Mouse (Mus musculus): ENCODE data around the gene Gm12216. TPM values are rescaled to one million over a fixed set of nuclear protein-coding genes. Genes with fewer than 3 reads are reported as not detected.
"Not testable (repeated sequence)": the region's sequence is repeated elsewhere in the genome, so short reads cannot be mapped to it uniquely, and the experiment has no call there.

Gene Gm12216
- polyA plus RNA-seq, 2 experiments: 0.43 to 0.74 TPM

GRCm38 (mm10) chr11:53758791-53759351, 100.2 kb downstream of the Gm12216 start:
- H3K9me3 ChIP-seq (ENCODE audit: control insufficient read depth, low read length): no peaks in the 10 kb centered on the region
- no peak overlapping the region for H3K4me3 ChIP-seq (replicated peaks; ENCODE audit: low read length)
- TF ChIP-seq POLR2A (IDR thresholded peaks at IDR 0.05; ENCODE audit: borderline replicate concordance, extremely low read depth, insufficient read depth, insufficient read length): no peak
- WGBS: 48% methylated on average over 6 of the region's 6 CpGs
- no peak overlapping the region for H3K4me2 ChIP-seq (replicated peaks; ENCODE audit: low read depth, low read length, severe bottlenecking)
- ATAC-seq (ENCODE audit: low FRiP score, low read depth): no peak
- H3K4me1 ChIP-seq (ENCODE audit: control insufficient read depth, insufficient read depth, low read length): peaks cover 39% of the 10 kb centered on the region
- H3K27ac ChIP-seq (replicated peaks; ENCODE audit: low read depth, low read length): no peak overlapping the region; the same call in 1 of the 2 replicates
- no peaks in the 10 kb centered on the region for H3K27me3 ChIP-seq (ENCODE audit: control insufficient read depth, insufficient read depth, low read length)
- H3K9ac ChIP-seq (ENCODE audit: low read depth, low read length, severe bottlenecking): no peak overlapping the region
- H3K36me3 ChIP-seq (ENCODE audit: control insufficient read depth, insufficient read depth, low read length): no peaks in the 10 kb centered on the region
- no peak for DNase-seq (ENCODE audit: low spot score)

- not testable (repeated sequence) for H3K4me2 ChIP-seq (replicated peaks; ENCODE audit: low read depth, low read length, severe bottlenecking); DNase-seq (ENCODE audit: low spot score); H3K4me3 ChIP-seq (replicated peaks; ENCODE audit: low read length); H3K9ac ChIP-seq (ENCODE audit: low read depth, low read length, severe bottlenecking); H3K27me3 ChIP-seq (ENCODE audit: control insufficient read depth, insufficient read depth, low read length); ATAC-seq (ENCODE audit: low FRiP score, low read depth); H3K9me3 ChIP-seq (ENCODE audit: control insufficient read depth, low read length); H3K36me3 ChIP-seq (ENCODE audit: control insufficient read depth, insufficient read depth, low read length); H3K27ac ChIP-seq (replicated peaks; ENCODE audit: low read depth, low read length)
- H3K4me1 ChIP-seq (ENCODE audit: control insufficient read depth, insufficient read depth, low read length): peaks cover 31% of the 10 kb centered on the region
- WGBS: 74% methylated on average over 8 of the region's 9 CpGs
Measured at GRCm38 (mm10) chr11:53758033-53758432, 101.0 kb downstream of the Gm12216 start.

GRCm38 (mm10) chr11:53757612-53758011, 101.4 kb downstream of the Gm12216 start:
- H3K36me3 ChIP-seq (ENCODE audit: control insufficient read depth, insufficient read depth, low read length): no peaks in the 10 kb centered on the region
- H3K27me3 ChIP-seq (ENCODE audit: control insufficient read depth, insufficient read depth, low read length): no peaks in the 10 kb centered on the region
- no peak overlapping the region for H3K27ac ChIP-seq (replicated peaks; ENCODE audit: low read depth, low read length)
- 79% methylated on average over 4 of the region's 4 CpGs for WGBS
- H3K4me1 ChIP-seq (ENCODE audit: control insufficient read depth, insufficient read depth, low read length): peaks cover 27% of the 10 kb centered on the region
- no peak overlapping the region for H3K4me3 ChIP-seq (replicated peaks; ENCODE audit: low read length)
- H3K9ac ChIP-seq (ENCODE audit: low read depth, low read length, severe bottlenecking): no peak overlapping the region
- TF ChIP-seq POLR2A (IDR thresholded peaks at IDR 0.05; ENCODE audit: borderline replicate concordance, extremely low read depth, insufficient read depth, insufficient read length): no peak
- H3K9me3 ChIP-seq (ENCODE audit: control insufficient read depth, low read length): no peaks in the 10 kb centered on the region
- DNase-seq (ENCODE audit: low spot score) (no peak), ATAC-seq (ENCODE audit: low FRiP score, low read depth) (no peak)
- H3K4me2 ChIP-seq (replicated peaks; ENCODE audit: low read depth, low read length, severe bottlenecking): no peak overlapping the region

GRCm38 (mm10) chr11:53755011-53755595, 104.0 kb downstream of the Gm12216 start:
- no peak for TF ChIP-seq POLR2A (IDR thresholded peaks at IDR 0.05; ENCODE audit: borderline replicate concordance, extremely low read depth, insufficient read depth, insufficient read length)
- Histone ChIP-seq H3K36me3 (ENCODE audit: control insufficient read depth, insufficient read depth, low read length) (no peaks in the 10 kb centered on the region), H3K27ac (replicated peaks; ENCODE audit: low read depth, low read length) (no peak overlapping the region), H3K4me3 (replicated peaks; ENCODE audit: low read length) (no peak overlapping the region), H3K9ac (ENCODE audit: low read depth, low read length, severe bottlenecking) (no peak overlapping the region), H3K9me3 (ENCODE audit: control insufficient read depth, low read length) (no peaks in the 10 kb centered on the region), H3K27me3 (ENCODE audit: control insufficient read depth, insufficient read depth, low read length) (no peaks in the 10 kb centered on the region), H3K4me2 (replicated peaks; ENCODE audit: low read depth, low read length, severe bottlenecking) (no peak overlapping the region), H3K4me1 (ENCODE audit: control insufficient read depth, insufficient read depth, low read length) (peaks cover 8% of the 10 kb centered on the region)
- 78% methylated on average over 12 of the region's 12 CpGs for WGBS
- DNase-seq (ENCODE audit: low spot score) (no peak), ATAC-seq (ENCODE audit: low FRiP score, low read depth) (no peak)

- no peak for DNase-seq (ENCODE audit: low spot score)
- no peaks in the 10 kb centered on the region for H3K36me3 ChIP-seq (ENCODE audit: control insufficient read depth, insufficient read depth, low read length)
- no peaks in the 10 kb centered on the region for H3K9me3 ChIP-seq (ENCODE audit: control insufficient read depth, low read length)
- H3K27me3 ChIP-seq (ENCODE audit: control insufficient read depth, insufficient read depth, low read length): no peaks in the 10 kb centered on the region
- no peaks in the 10 kb centered on the region for H3K4me1 ChIP-seq (ENCODE audit: control insufficient read depth, insufficient read depth, low read length)
- no peak overlapping the region for H3K4me3 ChIP-seq (replicated peaks; ENCODE audit: low read length)
- no peak overlapping the region for H3K4me2 ChIP-seq (replicated peaks; ENCODE audit: low read depth, low read length, severe bottlenecking)
- no peak for TF ChIP-seq POLR2A (IDR thresholded peaks at IDR 0.05; ENCODE audit: borderline replicate concordance, extremely low read depth, insufficient read depth, insufficient read length)
- no peak for ATAC-seq (ENCODE audit: low FRiP score, low read depth)
- H3K27ac ChIP-seq (replicated peaks; ENCODE audit: low read depth, low read length): no peak overlapping the region
- H3K9ac ChIP-seq (ENCODE audit: low read depth, low read length, severe bottlenecking): no peak overlapping the region
- WGBS: 63% methylated on average over 5 of the region's 5 CpGs
Measured at GRCm38 (mm10) chr11:53749716-53750352, 109.2 kb downstream of the Gm12216 start.

All from limb, embryonic 14.5 days (tissue).